Mouse (Mus musculus) common myeloid progenitor, adult 5-6 weeks (primary cell): Measurements from ENCODE around the gene Cpm. TPM values are rescaled to one million over a fixed set of nuclear protein-coding genes. Genes with fewer than 3 reads are reported as not detected.
"Not testable (repeated sequence)": the region's sequence is repeated elsewhere in the genome, so short reads cannot be mapped to it uniquely, and the experiment has no call there.

ENCODE experiments used
- ATAC-seq: replicated peaks from 2 replicates; pipeline ENCODE4 v1.8.0; 2016; ENCODE audit warnings: low read depth, mild to moderate bottlenecking, moderate TSS enrichment, inconsistent platforms; ENCODE audit not compliant: poor library complexity, severe bottlenecking
- total RNA-seq: library from RNA; stranded (forward); fragments of 200-1000, 187-1606 nt; gene quantifications from 2 replicates; pipeline ENCODE4 v1.2.3, GENCODE M21; 2017

The Cpm gene
- total RNA-seq, 1 experiment from 2014 or later, result 0.14 TPM

GRCm38 (mm10) chr10:117593041-117593570 lies 36.2 kb upstream of the Cpm start:
- ATAC-seq, result no peak

GRCm38 (mm10) chr10:117593857-117594256 lies 35.4 kb upstream of the Cpm start:
- ATAC-seq, result no peak

GRCm38 (mm10) chr10:117594291-117594850 lies 34.9 kb upstream of the Cpm start:
- ATAC-seq, result no peak

GRCm38 (mm10) chr10:117594913-117595312 lies 34.4 kb upstream of the Cpm start:
- no peak for ATAC-seq

GRCm38 (mm10) chr10:117595442-117596164 lies 33.7 kb upstream of the Cpm start:
- peak; percentile 69 for ATAC-seq

GRCm38 (mm10) chr10:117596165-117596735 lies 33.0 kb upstream of the Cpm start:
- no peak for ATAC-seq

GRCm38 (mm10) chr10:117596771-117597324 lies 32.5 kb upstream of the Cpm start:
- no peak for ATAC-seq

- ATAC-seq, result not testable (repeated sequence)
Observed at GRCm38 (mm10) chr10:117597371-117598265, 31.7 kb upstream of the Cpm start.

- ATAC-seq, result no peak
Observed at GRCm38 (mm10) chr10:117598266-117598950, 30.9 kb upstream of the Cpm start.

- ATAC-seq, result not testable (repeated sequence)
Observed at GRCm38 (mm10) chr10:117598951-117599572, 30.2 kb upstream of the Cpm start.

- ATAC-seq, result no peak
Observed at GRCm38 (mm10) chr10:117601146-117602035, 27.9 kb upstream of the Cpm start.

GRCm38 (mm10) chr10:117602325-117603129 lies 26.8 kb upstream of the Cpm start:
- no peak for ATAC-seq

GRCm38 (mm10) chr10:117603130-117603833 lies 26.0 kb upstream of the Cpm start:
- no peak for ATAC-seq

GRCm38 (mm10) chr10:117603834-117604623 lies 25.3 kb upstream of the Cpm start:
- no peak for ATAC-seq

GRCm38 (mm10) chr10:117604624-117605282 lies 24.5 kb upstream of the Cpm start:
- no peak for ATAC-seq
